In the genomic region with DNA sequence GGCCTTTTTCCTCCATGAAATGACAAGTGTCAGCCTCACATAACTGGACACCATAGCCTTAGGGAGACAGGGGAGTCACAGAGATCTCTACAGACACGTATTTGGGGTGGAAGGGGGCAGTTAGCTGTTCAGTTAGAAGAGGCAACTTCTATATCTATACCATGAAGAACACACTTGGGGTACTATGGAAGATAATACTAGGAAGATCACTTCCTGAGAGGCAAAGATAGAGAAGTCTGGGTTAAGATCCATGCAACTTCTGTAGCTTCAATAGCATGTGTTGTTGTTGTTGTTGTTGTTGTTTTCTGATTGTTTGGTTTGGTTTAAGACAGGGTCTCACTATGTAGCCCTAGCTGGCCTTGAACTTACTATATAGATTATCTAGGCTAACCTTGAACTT, we compare ENCODE assay signal across 30 mouse cellular contexts.
"Had no signal": no experiment of that assay in that cellular context is flagged by ENCODE, and none has a peak within 500 bp of the region (broad histone marks: within the 10 kb centered on the region; RNA-seq: fewer than 3 reads in every experiment).

No protein-coding gene starts in this region.

- H3K36me3 ChIP-seq: heart, embryonic 10.5 days; heart, embryonic 12.5 days; heart, embryonic 13.5 days; heart, embryonic 15.5 days; hindbrain, embryonic 10.5 days; hindbrain, embryonic 12.5 days; hindbrain, embryonic 13.5 days; hindbrain, embryonic 15.5 days; intestine, embryonic 15.5 days; kidney, embryonic 15.5 days had no signal

- H3K27me3 ChIP-seq: heart, embryonic 12.5 days; heart, embryonic 13.5 days; heart, embryonic 15.5 days; hindbrain, embryonic 12.5 days; hindbrain, embryonic 13.5 days; hindbrain, embryonic 15.5 days; intestine, embryonic 15.5 days; kidney, embryonic 15.5 days had no signal

- H3K4me1 ChIP-seq: heart, embryonic 13.5 days; heart, embryonic 15.5 days; hindbrain, embryonic 13.5 days; hindbrain, embryonic 15.5 days; intestine, embryonic 15.5 days had no signal

- H3K27ac ChIP-seq: heart, embryonic 10.5 days; heart, embryonic 13.5 days; heart, embryonic 15.5 days; hindbrain, embryonic 10.5 days; hindbrain, embryonic 12.5 days; hindbrain, embryonic 13.5 days; hindbrain, embryonic 14.5 days; hindbrain, embryonic 15.5 days; hindbrain, postnatal 0 days; intestine, embryonic 15.5 days; kidney, embryonic 15.5 days; kidney, postnatal 0 days; left cerebral cortex, adult 2 months had no signal

- H3K4me3 ChIP-seq: heart, embryonic 10.5 days; heart, embryonic 12.5 days; heart, embryonic 13.5 days; heart, embryonic 15.5 days; hindbrain, embryonic 10.5 days; hindbrain, embryonic 12.5 days; hindbrain, embryonic 13.5 days; hindbrain, embryonic 15.5 days; intestine, embryonic 15.5 days; kidney, embryonic 15.5 days; left cerebral cortex, adult 2 months had no signal

- DNase-seq: heart, postnatal 10 days; heart, postnatal 14 days; heart, postnatal 36 days; heart, postnatal 4 days; kidney, adult 11 months; kidney, adult 18-20 months; kidney, adult 2 months; kidney, adult 8-10 months; kidney, adult 9 months; kidney, postnatal 10 days; kidney, postnatal 14 days; kidney, postnatal 25 days; kidney, postnatal 36 days; kidney, postnatal 4 days; layer of hippocampus, adult 9-11 months; layer of hippocampus, postnatal 36 days had no signal

- H3K9ac ChIP-seq: heart, embryonic 12.5 days; heart, embryonic 13.5 days; heart, embryonic 15.5 days; hindbrain, embryonic 12.5 days; hindbrain, embryonic 13.5 days; hindbrain, embryonic 14.5 days; hindbrain, embryonic 15.5 days; intestine, embryonic 15.5 days; kidney, embryonic 15.5 days had no signal

- H3K9me3 ChIP-seq: heart, embryonic 10.5 days; heart, embryonic 12.5 days; heart, embryonic 13.5 days; heart, embryonic 15.5 days; hindbrain, embryonic 10.5 days; hindbrain, embryonic 12.5 days; hindbrain, embryonic 13.5 days; hindbrain, embryonic 15.5 days; intestine, embryonic 15.5 days; kidney, embryonic 15.5 days had no signal
